Mouse (Mus musculus): ENCODE data around the gene Bmf. TPM values are rescaled to one million over a fixed set of nuclear protein-coding genes. Genes with fewer than 3 reads are reported as not detected.

The Bmf gene
- polyA plus RNA-seq, 1 experiment = 4.7 TPM

- no peak for DNase-seq (ENCODE audit: low read depth, low spot score)
- 68% methylated on average over 5 of the region's 5 CpGs for WGBS
Measured at GRCm38 (mm10) chr2:118523163-118523730, 26.2 kb downstream of the Bmf start.

- 12% methylated on average over 2 of the region's 2 CpGs for WGBS
- no peak for DNase-seq (ENCODE audit: low read depth, low spot score)
Measured at GRCm38 (mm10) chr2:118522265-118522664, 27.2 kb downstream of the Bmf start.

- no peak for DNase-seq (ENCODE audit: low read depth, low spot score)
- WGBS = 27% methylated on average over 9 of the region's 9 CpGs
Measured at GRCm38 (mm10) chr2:118520042-118520933, 29.2 kb downstream of the Bmf start.

- DNase-seq (ENCODE audit: low read depth, low spot score) = no peak
- 72% methylated on average over 16 of the region's 16 CpGs for WGBS
Measured at GRCm38 (mm10) chr2:118512418-118513377, 36.8 kb downstream of the Bmf start.

- 69% methylated on average over 11 of the region's 11 CpGs for WGBS
- no peak for DNase-seq (ENCODE audit: low read depth, low spot score)
Measured at GRCm38 (mm10) chr2:118511779-118512417, 37.6 kb downstream of the Bmf start.

- peak; percentile 38 for DNase-seq (ENCODE audit: low read depth, low spot score)
Measured at GRCm38 (mm10) chr2:118510447-118511310, 38.8 kb downstream of the Bmf start.

GRCm38 (mm10) chr2:118509688-118510446 lies 39.6 kb downstream of the Bmf start:
- no peak for DNase-seq (ENCODE audit: low read depth, low spot score)
- 60% methylated on average over 8 of the region's 8 CpGs for WGBS

More at GRCm38 (mm10) chr2:118510447-118511310, 38.8 kb downstream of the Bmf start:
- WGBS = 43% methylated on average over 29 of the region's 29 CpGs

- WGBS = 85% methylated on average over 7 of the region's 7 CpGs
- no peak for DNase-seq (ENCODE audit: low read depth, low spot score)
Measured at GRCm38 (mm10) chr2:118507126-118507525, 42.4 kb downstream of the Bmf start.

- 78% methylated on average over 2 of the region's 2 CpGs for WGBS
- DNase-seq (ENCODE audit: low read depth, low spot score) = no peak
Measured at GRCm38 (mm10) chr2:118500191-118500590, 49.3 kb downstream of the Bmf start.

GRCm38 (mm10) chr2:118499135-118499961 lies 50.1 kb downstream of the Bmf start:
- 52% methylated on average over 20 of the region's 20 CpGs for WGBS
- no peak for DNase-seq (ENCODE audit: low read depth, low spot score)

- DNase-seq (ENCODE audit: low read depth, low spot score) = no peak
- WGBS = 88% methylated on average over 6 of the region's 6 CpGs
Measured at GRCm38 (mm10) chr2:118498476-118498875, 51.0 kb downstream of the Bmf start.

- DNase-seq (ENCODE audit: low read depth, low spot score) = no peak
- WGBS = 89% methylated on average over 5 of the region's 5 CpGs
Measured at GRCm38 (mm10) chr2:118497890-118498289, 51.6 kb downstream of the Bmf start.

- no peak for DNase-seq (ENCODE audit: low read depth, low spot score)
- WGBS = 81% methylated on average over 9 of the region's 9 CpGs
Measured at GRCm38 (mm10) chr2:118495024-118495423, 54.5 kb downstream of the Bmf start.

GRCm38 (mm10) chr2:118491741-118492395 lies 57.6 kb downstream of the Bmf start:
- no peak for DNase-seq (ENCODE audit: low read depth, low spot score)
- 89% methylated on average over 4 of the region's 4 CpGs for WGBS

- WGBS = 62% methylated on average over 5 of the region's 5 CpGs
- DNase-seq (ENCODE audit: low read depth, low spot score) = no peak
Measured at GRCm38 (mm10) chr2:118491281-118491731, 58.2 kb downstream of the Bmf start.

All from large intestine, adult 2 months (tissue).